Mouse (Mus musculus): Measurements from ENCODE around the gene Nme3. TPM values are rescaled to one million over a fixed set of nuclear protein-coding genes. Genes with fewer than 3 reads are reported as not detected.

The Nme3 gene
- polyA plus RNA-seq, 1 experiment from 2014 or later = 49.5 TPM

DNA sequence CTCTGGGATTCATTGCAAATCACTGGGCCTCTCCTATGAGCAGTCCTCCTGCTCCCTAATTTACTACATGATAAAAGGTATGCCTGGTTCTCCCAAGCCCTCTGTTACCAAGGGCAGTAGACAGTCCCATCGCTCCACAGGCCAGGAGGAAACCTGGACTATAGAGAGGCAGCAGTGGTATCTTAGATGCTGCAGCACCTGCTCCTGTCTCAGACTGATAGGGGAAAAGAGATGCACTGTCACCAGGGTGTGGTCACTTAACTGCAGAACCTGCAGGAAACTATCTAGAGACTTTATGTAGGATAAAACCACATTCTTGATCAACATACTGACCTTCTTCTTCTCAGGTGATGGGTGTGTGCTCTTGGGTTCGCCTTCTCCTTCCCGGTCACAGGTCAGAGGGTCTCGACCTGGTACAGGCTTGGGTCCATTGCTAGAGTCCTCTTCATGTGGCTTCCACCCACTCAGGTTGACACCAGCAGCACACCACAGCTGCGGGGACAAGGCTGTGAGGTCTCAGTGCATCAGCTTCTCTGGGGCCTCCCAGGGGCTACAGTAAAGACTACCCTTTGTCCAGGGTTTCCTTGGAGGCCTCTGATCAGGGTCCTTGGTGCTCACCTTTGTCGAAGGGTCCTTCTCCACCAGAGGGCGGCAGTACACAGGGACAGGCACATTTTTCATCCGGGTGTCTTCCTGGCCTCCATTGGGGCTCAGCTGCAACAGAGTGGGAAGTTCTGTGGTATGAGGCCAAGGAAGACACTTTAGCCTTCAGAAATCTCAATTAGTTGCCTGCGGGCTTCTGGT is 6.6 kb downstream of the Nme3 start:
- 72% methylated on average over 9 of the region's 9 CpGs for WGBS
- no peak for DNase-seq (ENCODE audit: low spot score, missing footprints)
- no peaks in the 10 kb centered on the region for H3K9me3 ChIP-seq (ENCODE audit: control insufficient read depth, low read length)
- H3K4me2 ChIP-seq = no peak overlapping the region
- H3K4me1 ChIP-seq (ENCODE audit: control insufficient read depth, insufficient read depth, low read length) = peaks cover under 1% of the 10 kb centered on the region; the same call in 1 of the 2 replicates
- no peak overlapping the region for H3K27ac ChIP-seq (ENCODE audit: low read depth, low read length)
- H3K27me3 ChIP-seq (ENCODE audit: control insufficient read depth, insufficient read depth, low read length) = no peaks in the 10 kb centered on the region
- no peak overlapping the region for H3K4me3 ChIP-seq (ENCODE audit: low read depth, low read length)
- ATAC-seq (ENCODE audit: low FRiP score) = no peak
- H3K9ac ChIP-seq (ENCODE audit: low read length) = no peak overlapping the region
- H3K36me3 ChIP-seq (ENCODE audit: control insufficient read depth, insufficient read depth, low read length) = peaks cover 50% of the 10 kb centered on the region

DNA sequence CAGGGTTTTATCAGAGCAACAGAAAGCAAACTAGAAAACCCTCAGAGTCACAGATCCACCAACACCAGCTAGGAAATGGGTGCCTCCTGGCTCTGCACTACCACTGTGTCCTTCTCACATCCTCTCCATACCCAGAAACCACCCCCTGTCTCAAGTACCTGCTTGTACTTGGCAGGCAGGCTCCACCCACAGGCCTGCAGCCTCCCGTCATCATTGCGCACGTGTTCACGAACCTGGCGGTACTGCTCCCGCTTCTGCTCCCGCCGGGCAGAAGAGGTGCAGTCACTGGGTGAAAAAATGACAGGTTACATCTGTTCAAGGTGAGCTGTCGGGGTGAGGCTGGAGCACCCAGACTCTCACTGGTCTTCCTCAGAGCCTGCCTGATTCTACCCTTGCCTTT is 7.5 kb downstream of the Nme3 start:
- no peak overlapping the region for H3K27ac ChIP-seq (ENCODE audit: low read depth, low read length)
- ATAC-seq (ENCODE audit: low FRiP score) (no peak), DNase-seq (ENCODE audit: low spot score, missing footprints) (no peak)
- H3K36me3 ChIP-seq (ENCODE audit: control insufficient read depth, insufficient read depth, low read length) = peaks cover 45% of the 10 kb centered on the region
- H3K4me1 ChIP-seq (ENCODE audit: control insufficient read depth, insufficient read depth, low read length) = no peaks in the 10 kb centered on the region
- no peaks in the 10 kb centered on the region for H3K9me3 ChIP-seq (ENCODE audit: control insufficient read depth, low read length)
- no peaks in the 10 kb centered on the region for H3K27me3 ChIP-seq (ENCODE audit: control insufficient read depth, insufficient read depth, low read length)
- H3K4me2 ChIP-seq = no peak overlapping the region
- H3K4me3 ChIP-seq (ENCODE audit: low read depth, low read length) = no peak overlapping the region
- 95% methylated on average over 9 of the region's 9 CpGs for WGBS
- H3K9ac ChIP-seq (ENCODE audit: low read length) = no peak overlapping the region

DNA sequence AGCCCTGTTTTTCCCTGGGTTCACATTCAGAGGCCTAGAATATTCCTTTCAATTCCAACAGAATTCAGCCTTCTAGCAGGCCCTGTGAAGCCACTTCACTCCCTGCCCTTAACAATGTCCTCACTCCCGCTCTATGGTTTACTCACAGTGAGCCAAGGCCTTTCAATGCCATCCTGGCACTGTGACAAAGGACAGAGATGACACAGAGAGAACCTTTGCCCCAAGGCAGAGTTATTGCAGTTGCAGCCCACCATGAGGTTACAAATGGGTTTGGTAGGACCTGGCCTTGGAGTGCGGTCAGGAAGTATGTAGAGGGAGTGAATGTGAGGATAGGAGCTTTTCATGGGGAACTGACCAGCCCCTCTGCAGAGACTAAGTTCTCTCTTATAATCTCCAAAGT is 11.3 kb downstream of the Nme3 start:
- no peak overlapping the region for H3K4me3 ChIP-seq (ENCODE audit: low read depth, low read length)
- no peak overlapping the region for H3K9ac ChIP-seq (ENCODE audit: low read length)
- no peaks in the 10 kb centered on the region for H3K27me3 ChIP-seq (ENCODE audit: control insufficient read depth, insufficient read depth, low read length)
- H3K4me2 ChIP-seq = no peak overlapping the region
- H3K36me3 ChIP-seq (ENCODE audit: control insufficient read depth, insufficient read depth, low read length) = peaks cover 40% of the 10 kb centered on the region
- no peaks in the 10 kb centered on the region for H3K9me3 ChIP-seq (ENCODE audit: control insufficient read depth, low read length)
- DNase-seq (ENCODE audit: low spot score, missing footprints) (no peak), ATAC-seq (ENCODE audit: low FRiP score) (no peak)
- WGBS = 98% methylated on average over 2 of the region's 2 CpGs
- H3K27ac ChIP-seq (ENCODE audit: low read depth, low read length) = no peak overlapping the region
- H3K4me1 ChIP-seq (ENCODE audit: control insufficient read depth, insufficient read depth, low read length) = no peaks in the 10 kb centered on the region

DNA sequence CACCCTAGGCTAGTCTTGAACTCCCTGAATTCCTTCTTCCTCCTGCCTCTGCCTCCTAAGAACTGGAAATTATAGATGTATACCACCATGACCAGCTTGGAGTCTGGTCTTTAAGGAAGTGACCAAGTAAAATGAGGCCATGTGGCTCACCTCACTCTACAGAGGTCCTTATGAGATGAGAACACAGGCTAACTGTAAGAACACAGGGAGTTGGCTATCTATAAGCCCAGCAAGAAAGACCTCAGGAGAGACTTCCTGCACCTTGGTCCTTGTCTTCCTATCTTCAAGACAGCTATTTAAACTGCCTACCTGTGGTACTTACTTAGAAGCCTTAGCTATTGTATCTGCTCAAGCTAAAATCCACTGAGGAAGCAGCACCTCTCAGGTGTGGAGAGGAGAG is 17.7 kb downstream of the Nme3 start:
- no peaks in the 10 kb centered on the region for H3K27me3 ChIP-seq (ENCODE audit: control insufficient read depth, insufficient read depth, low read length)
- no peak for DNase-seq (ENCODE audit: low spot score, missing footprints)
- H3K9me3 ChIP-seq (ENCODE audit: control insufficient read depth, low read length) = no peaks in the 10 kb centered on the region
- H3K4me2 ChIP-seq = no peak overlapping the region
- H3K4me1 ChIP-seq (ENCODE audit: control insufficient read depth, insufficient read depth, low read length) = no peaks in the 10 kb centered on the region
- H3K4me3 ChIP-seq (ENCODE audit: low read depth, low read length) = no peak overlapping the region
- ATAC-seq (ENCODE audit: low FRiP score) = no peak
- no peak overlapping the region for H3K9ac ChIP-seq (ENCODE audit: low read length)
- no peak overlapping the region for H3K27ac ChIP-seq (ENCODE audit: low read depth, low read length)
- H3K36me3 ChIP-seq (ENCODE audit: control insufficient read depth, insufficient read depth, low read length) = peaks cover 33% of the 10 kb centered on the region

DNA sequence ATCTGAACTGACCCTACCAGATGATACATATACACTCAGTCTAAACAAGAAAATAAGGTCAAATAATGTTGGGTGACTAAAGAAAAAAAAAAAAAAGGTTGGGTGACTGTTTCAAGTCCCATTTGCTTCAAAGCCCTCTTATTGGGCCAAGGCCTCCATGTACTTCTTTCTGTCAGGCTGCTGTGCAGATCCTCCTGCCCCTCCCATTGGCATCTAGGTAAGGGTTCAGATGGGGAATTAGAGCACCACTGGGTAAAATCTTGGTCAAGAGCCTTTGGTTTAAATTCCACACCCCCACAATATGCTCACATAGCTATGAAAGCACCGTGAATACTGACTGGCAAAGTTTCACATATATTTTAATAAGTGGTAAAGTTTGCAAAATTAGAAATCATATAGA is 26.9 kb downstream of the Nme3 start:
- H3K36me3 ChIP-seq (ENCODE audit: control insufficient read depth, insufficient read depth, low read length) = peaks cover 13% of the 10 kb centered on the region

DNA sequence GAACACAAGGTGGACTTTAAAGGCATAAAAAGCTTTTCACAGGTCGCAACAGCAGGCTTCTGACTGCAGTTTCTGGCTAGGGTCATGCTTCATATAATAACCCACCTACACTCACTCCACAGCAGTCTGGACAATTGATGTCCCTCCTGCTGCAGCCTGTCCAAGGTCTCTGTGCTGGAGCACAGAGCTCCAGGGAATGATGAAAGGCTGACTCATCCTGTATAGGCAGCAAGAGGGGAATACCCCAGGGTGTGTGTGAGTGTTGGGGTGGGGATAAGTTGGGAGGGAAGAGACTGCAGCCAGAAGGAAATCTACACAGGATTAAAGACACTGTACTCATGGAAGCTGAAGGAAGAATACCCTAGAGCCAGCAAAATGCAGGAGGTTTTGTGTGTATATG is 33.2 kb downstream of the Nme3 start:
- Histone ChIP-seq H3K27ac (ENCODE audit: low read depth, low read length) (no peak overlapping the region), H3K4me1 (ENCODE audit: control insufficient read depth, insufficient read depth, low read length) (no peaks in the 10 kb centered on the region), H3K9me3 (ENCODE audit: control insufficient read depth, low read length) (no peaks in the 10 kb centered on the region), H3K9ac (ENCODE audit: low read length) (no peak overlapping the region), H3K4me3 (ENCODE audit: low read depth, low read length) (no peak overlapping the region), H3K4me2 (no peak overlapping the region), H3K36me3 (ENCODE audit: control insufficient read depth, insufficient read depth, low read length) (peaks cover 4% of the 10 kb centered on the region; the same call in 1 of the 2 replicates), H3K27me3 (ENCODE audit: control insufficient read depth, insufficient read depth, low read length) (no peaks in the 10 kb centered on the region)
- WGBS = 94% methylated on average over 1 of the region's 1 CpGs
- DNase-seq (ENCODE audit: low spot score, missing footprints) (no peak), ATAC-seq (ENCODE audit: low FRiP score) (no peak)

More for the DNA sequence above, 26.9 kb downstream of the Nme3 start:
- Histone ChIP-seq H3K27me3 (ENCODE audit: control insufficient read depth, insufficient read depth, low read length) (no peaks in the 10 kb centered on the region), H3K4me1 (ENCODE audit: control insufficient read depth, insufficient read depth, low read length) (no peaks in the 10 kb centered on the region), H3K4me3 (ENCODE audit: low read depth, low read length) (no peak overlapping the region), H3K9ac (ENCODE audit: low read length) (no peak overlapping the region), H3K4me2 (no peak overlapping the region), H3K9me3 (ENCODE audit: control insufficient read depth, low read length) (no peaks in the 10 kb centered on the region), H3K27ac (ENCODE audit: low read depth, low read length) (no peak overlapping the region)
- DNase-seq (ENCODE audit: low spot score, missing footprints) = no peak
- no peak for ATAC-seq (ENCODE audit: low FRiP score)
- WGBS = 97% methylated on average over 1 of the region's 1 CpGs

DNA sequence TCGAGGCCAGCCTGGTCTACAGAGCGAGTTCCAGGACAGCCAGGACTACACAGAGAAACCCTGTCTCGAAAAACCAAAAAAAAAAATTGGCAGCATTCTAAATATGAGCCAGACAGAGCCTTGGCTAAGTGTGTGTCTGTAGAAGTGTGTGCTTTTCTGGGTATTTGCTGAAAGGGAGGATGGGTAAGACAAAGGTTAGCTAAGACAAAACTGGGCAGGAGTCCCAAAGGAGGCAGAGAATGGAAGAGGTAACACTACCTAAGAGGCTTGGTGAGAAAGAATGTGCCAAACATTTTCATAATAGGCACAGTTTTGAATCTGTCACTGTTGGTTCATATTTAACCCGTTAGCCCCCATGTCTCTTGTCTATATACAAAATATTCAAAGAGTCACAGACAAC is 36.1 kb downstream of the Nme3 start:
- Histone ChIP-seq H3K4me1 (ENCODE audit: control insufficient read depth, insufficient read depth, low read length) (peaks cover 12% of the 10 kb centered on the region), H3K4me3 (ENCODE audit: low read depth, low read length) (no peak overlapping the region), H3K27me3 (ENCODE audit: control insufficient read depth, insufficient read depth, low read length) (no peaks in the 10 kb centered on the region), H3K9ac (ENCODE audit: low read length) (no peak overlapping the region), H3K27ac (ENCODE audit: low read depth, low read length) (no peak overlapping the region), H3K36me3 (ENCODE audit: control insufficient read depth, insufficient read depth, low read length) (peaks cover 2% of the 10 kb centered on the region; the same call in 1 of the 2 replicates), H3K4me2 (no peak overlapping the region), H3K9me3 (ENCODE audit: control insufficient read depth, low read length) (no peaks in the 10 kb centered on the region)
- DNase-seq (ENCODE audit: low spot score, missing footprints) (no peak), ATAC-seq (ENCODE audit: low FRiP score) (no peak)
- 93% methylated on average over 4 of the region's 4 CpGs for WGBS

DNA sequence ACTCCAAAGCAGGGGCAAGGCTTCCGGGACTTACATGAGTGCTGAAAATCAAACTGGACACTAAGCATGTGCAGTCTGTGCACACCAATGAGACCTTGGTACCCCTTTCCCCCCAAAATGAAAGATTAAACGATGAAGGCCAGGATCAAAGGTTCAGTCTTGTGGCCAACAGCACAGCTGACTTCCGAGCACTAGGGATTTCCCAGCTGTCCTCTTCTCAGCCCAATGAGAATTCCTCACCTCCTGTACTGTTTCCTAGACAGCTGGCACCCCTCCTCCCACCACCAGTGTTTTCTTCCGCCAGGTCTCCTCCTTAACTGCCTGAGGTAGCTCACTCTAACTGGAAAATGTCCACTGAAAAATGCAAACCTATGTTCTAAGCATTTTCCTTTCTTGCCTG is 36.9 kb downstream of the Nme3 start:
- Histone ChIP-seq H3K4me2 (no peak overlapping the region), H3K4me1 (ENCODE audit: control insufficient read depth, insufficient read depth, low read length) (peaks cover 12% of the 10 kb centered on the region), H3K4me3 (ENCODE audit: low read depth, low read length) (no peak overlapping the region), H3K9me3 (ENCODE audit: control insufficient read depth, low read length) (no peaks in the 10 kb centered on the region), H3K27me3 (ENCODE audit: control insufficient read depth, insufficient read depth, low read length) (no peaks in the 10 kb centered on the region), H3K27ac (ENCODE audit: low read depth, low read length) (no peak overlapping the region), H3K36me3 (ENCODE audit: control insufficient read depth, insufficient read depth, low read length) (0 out of 2 replicates have a peak, but pooled peaks cover 2% of the 10 kb centered on the region), H3K9ac (ENCODE audit: low read length) (no peak overlapping the region)
- no peak for DNase-seq (ENCODE audit: low spot score, missing footprints)
- WGBS = 91% methylated on average over 4 of the region's 4 CpGs
- ATAC-seq (ENCODE audit: low FRiP score) = no peak

DNA sequence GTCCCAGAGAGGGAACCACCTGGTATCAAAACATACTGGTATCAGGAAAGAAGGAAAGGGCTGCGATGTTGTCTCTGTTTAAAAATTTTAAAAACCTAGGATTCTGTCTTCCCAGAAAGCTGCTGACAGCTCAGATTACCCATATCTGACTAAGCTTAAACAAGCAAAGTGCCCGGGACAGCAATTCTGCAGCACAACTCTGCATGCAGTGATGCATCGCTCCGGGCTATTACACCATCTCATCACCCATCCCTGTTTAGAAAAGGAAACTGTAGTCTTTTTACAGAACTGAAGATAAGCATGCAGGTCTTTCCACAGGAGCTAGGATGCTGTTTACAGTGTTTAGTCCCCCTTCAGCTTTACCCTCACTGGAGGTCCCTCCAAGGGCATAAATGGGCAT is 38.6 kb downstream of the Nme3 start:
- peaks cover 12% of the 10 kb centered on the region for H3K4me1 ChIP-seq (ENCODE audit: control insufficient read depth, insufficient read depth, low read length)
- no peak overlapping the region for H3K4me3 ChIP-seq (ENCODE audit: low read depth, low read length)
- peak overlapping the region; percentile 74 for H3K4me2 ChIP-seq
- 91% methylated on average over 4 of the region's 4 CpGs for WGBS
- DNase-seq (ENCODE audit: low spot score, missing footprints) = no peak
- H3K9ac ChIP-seq (ENCODE audit: low read length) = peak overlapping the region; percentile 85
- H3K9me3 ChIP-seq (ENCODE audit: control insufficient read depth, low read length) = no peaks in the 10 kb centered on the region
- H3K27ac ChIP-seq (ENCODE audit: low read depth, low read length) = no peak overlapping the region
- ATAC-seq (ENCODE audit: low FRiP score) = no peak
- H3K27me3 ChIP-seq (ENCODE audit: control insufficient read depth, insufficient read depth, low read length) = no peaks in the 10 kb centered on the region
- no peaks in the 10 kb centered on the region for H3K36me3 ChIP-seq (ENCODE audit: control insufficient read depth, insufficient read depth, low read length)
